Mouse (Mus musculus): ENCODE results near the gene Tnnc1.
A peak's percentile ranks its signal among the peaks of the same experiment; 100 is the strongest.

Tnnc1 gene

GRCm38 (mm10) chr14:31208084-31208483, at the start of gene Tnnc1:
Tnnc1 (plus strand) TSS chr14:31208312.
- no peak for DNase-seq

- no peak for DNase-seq
Measured at GRCm38 (mm10) chr14:31160196-31161150, 47.6 kb upstream of the Tnnc1 start.

GRCm38 (mm10) chr14:31161191-31161590, 46.9 kb upstream of the Tnnc1 start:
- no peak for DNase-seq

- peak in 1 of 2 experiments; percentile 45 for DNase-seq
Measured at GRCm38 (mm10) chr14:31161638-31162037, 46.5 kb upstream of the Tnnc1 start.

- DNase-seq: peak; percentile 73 to 83
Measured at GRCm38 (mm10) chr14:31164067-31164466, 44.0 kb upstream of the Tnnc1 start.

GRCm38 (mm10) chr14:31165010-31165409, 43.1 kb upstream of the Tnnc1 start:
- DNase-seq: peak; percentile 50 to 53

- no peak for DNase-seq
Measured at GRCm38 (mm10) chr14:31165458-31165857, 42.7 kb upstream of the Tnnc1 start.

- peak in 1 of 2 experiments; percentile 28 for DNase-seq
Measured at GRCm38 (mm10) chr14:31165991-31166630, 42.0 kb upstream of the Tnnc1 start.

GRCm38 (mm10) chr14:31166827-31167226, 41.3 kb upstream of the Tnnc1 start:
- DNase-seq: peak in 1 of 2 experiments; percentile 32

GRCm38 (mm10) chr14:31168425-31168824, 39.7 kb upstream of the Tnnc1 start, which contains the start of gene Stab1:
Stab1 (minus strand) TSS chr14:31168641.
- no peak for DNase-seq

- DNase-seq: no peak
Measured at GRCm38 (mm10) chr14:31169508-31169907, 38.6 kb upstream of the Tnnc1 start.

- DNase-seq: no peak
Measured at GRCm38 (mm10) chr14:31170963-31171362, 37.1 kb upstream of the Tnnc1 start.

GRCm38 (mm10) chr14:31171386-31171785, 36.7 kb upstream of the Tnnc1 start:
- peak; percentile 75 to 77 for DNase-seq

GRCm38 (mm10) chr14:31171821-31172220, 36.3 kb upstream of the Tnnc1 start:
- no peak for DNase-seq

- peak; percentile 68 to 69 for DNase-seq
Measured at GRCm38 (mm10) chr14:31172781-31173455, 35.2 kb upstream of the Tnnc1 start.

- no peak for DNase-seq
Measured at GRCm38 (mm10) chr14:31173537-31173936, 34.6 kb upstream of the Tnnc1 start.

- DNase-seq: no peak
Measured at GRCm38 (mm10) chr14:31177287-31177686, 30.8 kb upstream of the Tnnc1 start.

- DNase-seq: no peak
Measured at GRCm38 (mm10) chr14:31177715-31178114, 30.4 kb upstream of the Tnnc1 start.

GRCm38 (mm10) chr14:31179677-31180365, 28.3 kb upstream of the Tnnc1 start:
- no peak for DNase-seq

- no peak for DNase-seq
Measured at GRCm38 (mm10) chr14:31181512-31181911, 26.6 kb upstream of the Tnnc1 start.

- DNase-seq: no peak
Measured at GRCm38 (mm10) chr14:31182786-31183290, 25.3 kb upstream of the Tnnc1 start.

GRCm38 (mm10) chr14:31183541-31183940, 24.6 kb upstream of the Tnnc1 start:
- no peak for DNase-seq

Data from cerebellum, adult 18-20 months (tissue).